Mouse (Mus musculus) forebrain, embryonic 16.5 days (tissue): ENCODE measurements at regions not wholly inside any gene's neighbourhood (a gene's known extent, or its start where the extent isn't known, plus 50 kb on each side); places are given as distances from the start of the nearest gene placed in this dataset.
A peak's percentile ranks its signal among the peaks of the same experiment; 100 is the strongest.

Experiments used
- ATAC-seq: fragments of 200-750 bp; cut with Nextera tagmentation; 2 replicates; pipeline ENCODE4 v1.8.0; 2017; ENCODE audit warnings: mild to moderate bottlenecking, moderate library complexity
- H3K27ac ChIP-seq: fragments of 300-500 bp; sonication (generic); 2 replicates; pipeline ENCODE4 v1.5.1; 2014; ENCODE audit warnings: low read length, control low read depth
- H3K27me3 ChIP-seq: fragments of 300-500 bp; sonication (generic); replicated peaks from 2 replicates; pipeline ENCODE4 v1.6.1; 2014; ENCODE audit warnings: low read length; ENCODE audit not compliant: control insufficient read depth, insufficient read depth
- H3K36me3 ChIP-seq: fragments of 300-500 bp; sonication (generic); 2 replicates; pipeline ENCODE4 v1.6.1; 2014; ENCODE audit not compliant: control insufficient read depth, insufficient read depth
- H3K4me1 ChIP-seq: fragments of 300-500 bp; sonication (generic); replicated peaks from 2 replicates; pipeline ENCODE4 v1.6.1; 2014; ENCODE audit warnings: low read length; ENCODE audit not compliant: control insufficient read depth, insufficient read depth
- H3K4me2 ChIP-seq: fragments of 300-500 bp; sonication (generic); 2 replicates; pipeline ENCODE4 v1.6.1; 2014; ENCODE audit warnings: mild to moderate bottlenecking, low read length, control low read depth
- H3K4me3 ChIP-seq: fragments of 300-500 bp; sonication (generic); replicated peaks from 2 replicates; pipeline ENCODE4 v1.5.1; 2014; ENCODE audit warnings: mild to moderate bottlenecking, low read length, control low read depth
- H3K9ac ChIP-seq: fragments of 300-500 bp; sonication (generic); replicated peaks from 2 replicates; pipeline ENCODE4 v1.6.1; 2014; ENCODE audit warnings: low read depth, low read length, control low read depth
- H3K9me3 ChIP-seq: fragments of 300-500 bp; sonication (generic); 2 replicates; pipeline ENCODE4 v1.6.1; 2016; ENCODE audit warnings: low read length; ENCODE audit not compliant: control insufficient read depth
- WGBS: fragments of 180-500 bp; shearing (Covaris S2); extraction: QIAGEN DNeasy Blood & Tissue Kit; methylation state at CpG from one replicate; pipeline ENCODE4 v1.1.7; 2014; 5-methylcytosine and 5-hydroxymethylcytosine counted together

DNA sequence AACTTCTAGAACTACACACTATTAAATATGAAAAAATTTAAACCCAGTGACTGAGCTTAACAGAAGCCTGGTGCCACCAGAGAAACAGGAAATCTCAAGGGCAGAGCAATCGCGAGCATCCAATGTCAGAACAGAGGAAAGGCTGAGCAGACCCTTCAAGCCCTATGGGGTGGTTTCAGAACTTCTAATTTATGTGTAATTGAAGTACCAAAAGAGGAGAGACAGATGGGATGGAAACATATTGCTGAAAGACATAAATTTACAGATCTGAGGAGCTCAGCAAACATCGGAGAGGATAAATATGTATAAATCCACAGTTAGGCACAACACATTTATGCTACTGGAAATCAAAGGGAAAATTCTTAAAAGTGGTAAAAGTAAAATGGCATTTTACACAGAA is 637.6 kb downstream of the Rwdd3 start:
- Histone ChIP-seq H3K4me3 (no peak overlapping the region), H3K9ac (no peak overlapping the region), H3K27ac (no peak overlapping the region), H3K4me2 (no peak overlapping the region), H3K4me1 (no peaks in the 10 kb centered on the region), H3K36me3 (no peaks in the 10 kb centered on the region), H3K9me3 (no peaks in the 10 kb centered on the region), H3K27me3 (no peaks in the 10 kb centered on the region)
- 62% methylated on average over 3 of the region's 3 CpGs for WGBS
- peak; percentile 50; the same call in 1 of the 2 replicates for ATAC-seq

DNA sequence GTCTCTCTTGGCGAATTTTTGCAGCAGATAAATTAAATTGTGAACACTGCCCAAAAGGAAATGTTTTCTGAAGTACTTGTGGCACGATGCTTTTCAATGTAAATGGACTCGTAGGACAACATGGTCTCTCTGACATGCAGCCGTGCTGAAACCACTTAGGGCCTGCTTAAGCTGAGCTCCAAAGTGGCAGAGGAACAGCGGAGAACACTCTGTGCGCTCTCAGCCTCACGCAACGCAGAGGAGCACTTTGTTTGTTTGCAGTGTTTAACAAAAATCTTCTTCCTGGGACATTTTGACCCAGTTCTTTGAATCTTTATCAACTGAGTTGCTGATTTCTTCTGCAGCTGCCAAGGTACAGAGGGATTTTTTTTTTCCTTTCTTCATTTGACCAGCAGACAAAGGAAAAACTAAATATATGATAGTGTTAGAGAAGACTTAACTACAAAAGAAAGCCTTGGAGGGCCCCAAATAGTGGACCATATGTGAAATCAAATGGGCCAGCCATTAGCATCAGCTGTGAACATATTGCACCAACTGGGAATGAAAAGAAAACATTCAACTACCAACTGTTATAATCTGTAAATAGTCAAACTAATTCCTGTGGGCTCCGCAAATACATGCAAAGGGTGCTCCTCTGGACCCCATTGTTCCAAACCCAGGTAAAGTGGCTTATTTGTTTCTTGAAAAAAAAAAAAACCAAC is 639.5 kb downstream of the Rwdd3 start:
- Histone ChIP-seq H3K36me3 (no peaks in the 10 kb centered on the region), H3K4me3 (no peak overlapping the region), H3K4me2 (no peak overlapping the region), H3K9me3 (no peaks in the 10 kb centered on the region), H3K9ac (no peak overlapping the region), H3K4me1 (no peaks in the 10 kb centered on the region), H3K27ac (peak overlapping the region; percentile 16; the same call in 1 of the 2 replicates), H3K27me3 (no peaks in the 10 kb centered on the region)
- WGBS: 59% methylated on average over 9 of the region's 9 CpGs
- ATAC-seq: 0 out of 2 replicates have a peak, but pooled peaks have one; percentile 50

DNA sequence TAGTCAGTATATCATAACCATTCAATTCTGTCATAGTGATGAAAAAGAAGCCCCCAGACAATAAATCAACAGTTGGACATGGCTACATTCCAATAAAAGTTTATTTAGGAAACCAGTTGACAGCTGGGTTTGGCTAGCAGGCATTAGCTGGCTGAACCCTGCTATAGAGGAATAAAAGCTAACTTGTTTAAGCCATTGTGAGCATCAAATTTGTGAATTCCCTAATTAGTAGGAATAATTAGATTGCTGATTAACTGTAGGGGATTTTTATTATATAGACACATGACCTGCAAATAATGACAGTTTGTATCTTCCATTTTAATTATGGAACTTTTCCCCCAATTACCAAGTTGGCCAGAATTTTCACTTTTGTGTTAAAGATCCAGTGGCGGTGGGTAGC is 659.8 kb downstream of the Rwdd3 start:
- Histone ChIP-seq H3K27me3 (no peaks in the 10 kb centered on the region), H3K9me3 (no peaks in the 10 kb centered on the region), H3K27ac (no peak overlapping the region), H3K4me2 (no peak overlapping the region), H3K4me3 (no peak overlapping the region), H3K9ac (no peak overlapping the region), H3K4me1 (no peaks in the 10 kb centered on the region), H3K36me3 (no peaks in the 10 kb centered on the region)
- ATAC-seq: no peak
- WGBS: 28% methylated on average over 1 of the region's 1 CpGs

DNA sequence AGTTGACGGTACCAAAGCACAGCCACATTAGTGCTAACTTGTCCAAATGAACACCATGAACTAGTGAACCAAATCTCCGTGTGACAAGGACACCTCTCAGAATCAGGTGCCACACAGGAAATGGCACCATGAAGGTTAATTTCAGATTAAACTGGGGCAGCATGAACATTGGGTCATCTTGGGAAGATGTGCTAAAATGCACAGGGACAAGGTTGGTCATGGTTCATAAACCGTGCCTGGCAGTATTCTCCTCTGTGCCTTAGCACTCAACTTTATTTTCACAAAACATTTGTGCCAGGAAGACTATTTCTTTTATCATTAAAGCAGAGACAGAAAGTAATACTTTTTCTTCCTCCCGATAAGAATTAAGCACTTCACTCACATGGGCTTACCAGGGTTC is 672.6 kb downstream of the Rwdd3 start:
- WGBS: 91% methylated on average over 4 of the region's 4 CpGs
- no peak for ATAC-seq

DNA sequence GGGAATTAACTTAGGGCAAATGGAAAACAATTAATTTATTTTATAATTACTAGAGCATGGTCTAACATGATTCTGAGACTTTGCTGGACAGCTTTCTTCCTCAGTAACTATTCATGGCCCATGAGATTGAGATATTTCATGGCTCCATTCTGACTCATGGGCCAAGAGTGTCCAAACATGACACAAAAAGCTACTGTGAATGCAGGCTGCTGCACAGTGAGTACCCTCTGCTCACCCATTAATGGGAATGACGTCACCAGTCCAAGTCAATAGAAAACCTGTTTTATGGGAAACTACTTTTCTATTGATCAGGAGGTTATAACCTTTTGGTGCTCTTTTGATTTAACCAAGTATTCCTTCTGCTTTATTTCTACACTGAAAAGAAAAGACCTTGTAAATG is 693.6 kb downstream of the Rwdd3 start:
- no peak overlapping the region for H3K4me3 ChIP-seq
- H3K9ac ChIP-seq: no peak overlapping the region
- H3K27ac ChIP-seq: no peak overlapping the region
- H3K36me3 ChIP-seq: no peaks in the 10 kb centered on the region
- no peaks in the 10 kb centered on the region for H3K9me3 ChIP-seq
- H3K4me2 ChIP-seq: no peak overlapping the region
- WGBS: 15% methylated on average over 1 of the region's 1 CpGs
- H3K27me3 ChIP-seq: no peaks in the 10 kb centered on the region
- no peak for ATAC-seq
- H3K4me1 ChIP-seq: peaks cover 7% of the 10 kb centered on the region

More for the DNA sequence above, 672.6 kb downstream of the Rwdd3 start:
- H3K9me3 ChIP-seq: peaks cover 4% of the 10 kb centered on the region; the same call in 1 of the 2 replicates
- H3K4me1 ChIP-seq: no peaks in the 10 kb centered on the region
- H3K36me3 ChIP-seq: no peaks in the 10 kb centered on the region
- no peaks in the 10 kb centered on the region for H3K27me3 ChIP-seq
- H3K4me2 ChIP-seq: no peak overlapping the region
- H3K9ac ChIP-seq: no peak overlapping the region
- H3K4me3 ChIP-seq: no peak overlapping the region
- no peak overlapping the region for H3K27ac ChIP-seq

DNA sequence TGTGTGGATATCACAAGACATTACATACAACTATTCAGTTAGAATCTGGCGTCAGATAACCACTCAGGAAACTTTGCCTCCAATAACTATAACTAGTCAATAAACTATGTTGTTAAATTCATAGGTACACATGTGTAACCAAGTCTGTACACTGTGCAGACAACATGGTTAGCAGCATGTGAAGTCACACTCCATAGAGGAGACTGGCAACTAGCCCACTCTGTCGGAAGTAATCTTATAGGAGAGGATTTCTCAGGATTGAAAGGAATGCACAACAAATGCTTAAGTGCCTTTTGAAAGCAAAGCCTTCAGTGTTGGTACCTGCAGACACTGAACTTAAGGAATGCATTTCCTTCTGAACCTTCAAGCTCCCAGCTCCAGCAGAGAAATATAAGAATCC is 693.0 kb upstream of the Ptbp2 start:
- H3K36me3 ChIP-seq: no peaks in the 10 kb centered on the region
- WGBS: 44% methylated on average over 2 of the region's 2 CpGs
- no peak overlapping the region for H3K27ac ChIP-seq
- H3K27me3 ChIP-seq: no peaks in the 10 kb centered on the region
- peaks cover 14% of the 10 kb centered on the region for H3K4me1 ChIP-seq
- no peak overlapping the region for H3K4me2 ChIP-seq
- H3K9ac ChIP-seq: no peak overlapping the region
- no peaks in the 10 kb centered on the region for H3K9me3 ChIP-seq
- no peak for ATAC-seq
- no peak overlapping the region for H3K4me3 ChIP-seq

DNA sequence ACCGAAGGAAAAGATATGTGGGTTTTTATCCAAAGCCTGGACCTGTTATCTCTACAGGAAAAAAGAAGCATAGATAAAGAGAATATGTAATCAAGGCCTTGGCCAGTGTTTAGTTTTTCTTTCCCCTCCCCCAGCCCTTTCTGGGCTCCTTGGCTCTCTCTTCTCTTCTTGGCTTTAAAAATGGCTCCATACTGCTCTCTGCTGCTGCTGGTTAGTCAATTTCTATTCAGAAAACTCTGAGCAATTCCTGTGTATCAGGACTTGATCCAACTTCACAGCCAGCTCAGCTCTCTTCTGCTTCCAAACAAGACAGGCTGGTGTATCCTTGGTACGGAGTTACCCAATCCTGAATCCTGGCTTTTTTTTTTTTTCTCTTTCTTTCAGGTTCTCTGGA is 689.4 kb upstream of the Ptbp2 start:
- H3K9ac ChIP-seq: no peak overlapping the region
- H3K9me3 ChIP-seq: no peaks in the 10 kb centered on the region
- no peaks in the 10 kb centered on the region for H3K27me3 ChIP-seq
- WGBS: 20% methylated on average over 2 of the region's 2 CpGs
- peak; percentile 92 for ATAC-seq
- no peaks in the 10 kb centered on the region for H3K36me3 ChIP-seq
- H3K4me1 ChIP-seq: peaks cover 19% of the 10 kb centered on the region
- peak overlapping the region; percentile 71 for H3K27ac ChIP-seq
- H3K4me2 ChIP-seq: no peak overlapping the region
- H3K4me3 ChIP-seq: no peak overlapping the region

DNA sequence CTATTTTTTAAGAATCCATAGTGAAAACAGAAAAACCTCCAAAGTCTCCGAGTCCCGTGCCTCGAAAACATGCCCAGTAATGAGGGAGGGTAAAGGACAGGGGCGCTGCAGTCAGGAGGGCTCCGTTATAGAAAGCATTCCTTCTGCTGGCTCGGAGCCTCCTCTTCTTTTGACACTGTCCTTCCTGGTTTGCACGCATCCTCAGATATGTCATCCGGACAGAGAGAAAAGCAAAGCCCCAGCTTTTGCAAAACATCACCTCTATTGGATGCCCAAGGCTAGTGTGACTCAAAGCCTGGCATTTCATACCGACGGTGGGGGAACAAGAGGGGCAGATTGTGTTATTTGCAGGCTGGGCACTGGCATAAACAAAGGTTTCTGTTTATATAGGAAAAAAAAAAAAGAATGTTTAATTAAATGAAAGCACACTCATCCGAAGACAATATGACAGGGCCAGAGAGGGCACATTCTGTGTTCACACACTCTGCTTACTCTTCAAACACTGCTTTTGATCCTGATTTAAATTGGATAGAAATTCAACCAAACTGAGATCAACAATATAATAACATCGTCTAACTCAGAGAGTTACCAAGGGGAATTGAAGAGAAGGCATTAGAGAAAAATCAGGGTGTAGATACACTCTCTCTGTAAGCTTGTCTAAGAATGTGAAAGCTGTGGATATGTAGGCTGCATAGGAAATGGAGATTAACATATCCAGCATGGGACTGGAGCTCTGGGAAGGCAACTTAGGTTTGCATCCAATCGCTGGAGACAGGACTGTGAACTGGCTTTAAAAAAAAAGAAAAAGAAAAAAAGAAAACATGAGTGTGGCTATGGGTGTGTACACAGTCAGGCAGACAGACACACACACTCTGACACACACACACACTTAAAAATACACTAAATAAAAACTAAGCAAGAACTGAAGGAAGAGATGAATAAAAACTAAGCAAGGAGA is 688.7 kb upstream of the Ptbp2 start:
- Histone ChIP-seq H3K27ac (peak overlapping the region; percentile 71), H3K9me3 (no peaks in the 10 kb centered on the region), H3K4me3 (no peak overlapping the region), H3K9ac (peak overlapping the region; percentile 22; the same call in 1 of the 2 replicates), H3K4me1 (peaks cover 19% of the 10 kb centered on the region), H3K36me3 (no peaks in the 10 kb centered on the region), H3K4me2 (peak overlapping the region; percentile 25), H3K27me3 (no peaks in the 10 kb centered on the region)
- WGBS: 28% methylated on average over 13 of the region's 13 CpGs
- peak; percentile 56 for ATAC-seq

DNA sequence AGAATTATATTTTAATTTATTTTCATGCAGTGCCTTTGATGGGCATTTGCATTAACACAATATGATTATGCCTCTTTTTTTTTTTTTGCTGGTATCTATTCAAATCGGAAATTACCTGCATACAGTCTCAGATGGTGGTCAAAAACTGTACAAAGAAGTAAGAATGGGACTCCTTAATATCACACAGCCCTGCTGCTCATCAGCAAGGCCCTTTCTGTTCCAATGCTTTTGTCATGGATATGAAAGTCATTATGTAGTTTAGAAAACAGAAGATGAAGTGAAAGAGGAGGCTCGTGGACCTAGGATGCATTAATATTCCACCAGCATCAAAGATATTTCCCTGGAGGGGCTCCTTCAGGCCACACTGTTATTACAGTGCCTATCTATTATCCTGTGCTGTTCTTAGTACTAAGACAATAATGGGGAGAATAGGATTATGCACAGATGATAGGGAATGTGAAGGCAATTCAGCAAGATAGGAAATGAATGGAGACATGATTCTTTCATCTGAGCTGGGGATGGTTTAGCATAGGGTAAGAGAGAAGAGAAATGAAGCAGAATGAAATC is 687.7 kb upstream of the Ptbp2 start:
- WGBS: 27% methylated on average over 2 of the region's 2 CpGs
- ATAC-seq: no peak; the same call in 1 of the 2 replicates
- Histone ChIP-seq H3K4me1 (peaks cover 19% of the 10 kb centered on the region), H3K27me3 (no peaks in the 10 kb centered on the region), H3K4me2 (no peak overlapping the region), H3K9me3 (no peaks in the 10 kb centered on the region), H3K27ac (no peak overlapping the region), H3K4me3 (no peak overlapping the region), H3K36me3 (no peaks in the 10 kb centered on the region), H3K9ac (no peak overlapping the region)
